Mouse (Mus musculus): ENCODE data around the gene Agpat4.

Agpat4 gene

DNA sequence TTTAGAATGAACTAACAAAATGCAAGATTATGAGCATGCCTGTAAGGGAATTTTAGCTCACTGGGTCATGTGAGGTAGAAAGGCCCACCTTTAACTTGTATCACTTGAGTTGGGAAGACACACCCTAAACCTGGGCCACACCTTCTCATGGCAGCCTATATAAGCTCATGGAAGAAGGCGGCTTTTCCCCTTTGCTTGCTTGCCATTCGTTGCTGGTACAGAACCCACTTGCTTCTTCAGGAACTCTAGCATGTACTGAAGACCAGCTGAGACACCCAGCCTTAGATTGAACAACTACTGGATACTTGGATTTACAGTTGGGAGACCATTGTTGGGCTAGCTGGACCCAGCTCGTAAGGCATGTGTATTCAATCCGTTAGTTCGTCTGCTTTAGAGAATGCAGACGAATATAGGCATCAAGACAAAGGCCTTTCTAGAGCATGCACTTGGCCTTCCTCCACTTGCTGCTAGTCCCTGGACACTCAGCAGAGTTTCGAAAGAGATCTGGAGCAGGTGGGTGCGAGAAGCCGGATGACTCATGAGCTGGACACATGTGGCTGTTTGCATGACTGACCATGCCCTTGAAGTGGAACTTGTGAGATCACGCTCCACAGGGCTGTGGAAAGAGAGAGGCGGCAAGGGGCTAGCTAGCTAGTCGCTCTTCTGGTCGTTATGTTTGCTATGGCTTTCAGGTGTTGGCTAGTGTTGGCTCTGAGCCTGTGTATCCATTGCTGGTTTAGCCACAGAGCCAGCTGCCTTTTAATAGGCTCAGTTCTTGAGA lies 42.7 kb downstream of the Agpat4 start:
- in situ Hi-C loops (cut with MboI), result no loop called here

DNA sequence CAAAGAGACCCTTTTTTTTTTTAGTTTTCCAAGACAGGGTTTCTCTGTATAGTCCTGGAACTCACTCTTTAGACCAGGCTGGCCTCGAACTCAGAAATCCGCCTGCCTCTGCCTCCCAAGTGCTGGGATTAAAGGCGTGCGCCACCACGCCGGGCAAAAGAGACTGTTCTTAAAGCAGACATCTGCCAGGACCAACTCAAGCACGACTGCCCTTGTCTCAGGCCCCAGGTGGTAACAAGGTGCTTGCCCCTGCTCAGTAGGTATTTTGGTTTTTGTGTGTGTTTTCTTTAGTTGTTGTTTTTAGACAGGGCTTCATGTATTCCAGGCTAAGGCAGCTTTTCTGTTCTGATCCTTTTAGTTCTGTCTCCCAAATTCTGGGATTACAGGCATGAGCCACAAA lies 43.4 kb downstream of the Agpat4 start:
- in situ Hi-C loops (cut with MboI), result no loop called here

GRCm38 (mm10) chr17:12162824-12163223 lies 44.3 kb downstream of the Agpat4 start:
- in situ Hi-C loops (cut with MboI), result no loop called here

DNA sequence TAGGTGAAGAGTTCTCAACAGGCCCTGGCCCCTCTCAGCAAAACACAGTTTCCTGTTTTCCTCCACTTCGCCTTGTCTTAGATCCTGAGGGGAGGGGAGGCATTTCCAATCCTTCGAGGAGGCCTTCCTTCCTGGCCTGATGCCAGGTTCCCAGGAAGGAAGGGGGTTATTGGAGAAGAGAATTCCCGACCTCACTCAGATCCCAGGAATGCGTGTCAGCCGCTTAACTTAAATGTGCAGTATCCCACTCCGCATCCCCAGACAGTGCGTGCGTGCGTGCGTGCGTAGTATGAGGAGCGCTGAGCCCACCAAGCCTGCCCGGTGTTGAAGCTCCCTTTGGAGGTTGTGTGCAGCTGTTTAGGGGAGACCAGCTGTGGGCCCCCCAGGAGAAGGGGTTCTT lies 44.9 kb downstream of the Agpat4 start:
- in situ Hi-C loops (cut with MboI), result no loop called here

DNA sequence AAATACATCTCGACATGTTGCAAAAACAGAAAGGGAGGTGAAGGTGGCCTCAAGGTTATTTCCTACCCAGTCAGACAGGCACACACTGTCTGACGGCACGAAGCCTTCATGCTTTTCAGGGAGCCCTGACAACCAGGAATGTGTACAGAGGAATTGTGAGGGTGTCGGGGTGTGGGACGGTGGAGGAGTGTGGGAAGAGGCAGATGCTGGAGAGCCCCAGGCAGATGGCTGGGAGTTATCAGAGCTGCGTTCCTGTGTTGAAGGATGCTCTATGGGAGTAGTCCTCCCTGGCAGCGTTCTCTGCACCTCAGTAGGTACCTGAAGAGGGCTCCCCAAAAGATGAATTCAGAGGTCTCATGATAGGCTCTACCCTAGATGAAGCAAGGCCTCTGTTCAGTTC lies 45.4 kb downstream of the Agpat4 start:
- in situ Hi-C loops (cut with MboI), result no loop called here

GRCm38 (mm10) chr17:12164507-12164906 lies 46.0 kb downstream of the Agpat4 start:
- in situ Hi-C loops (cut with MboI), result no loop called here

GRCm38 (mm10) chr17:12165009-12165695 lies 46.6 kb downstream of the Agpat4 start:
- in situ Hi-C loops (cut with MboI), result no loop called here

DNA sequence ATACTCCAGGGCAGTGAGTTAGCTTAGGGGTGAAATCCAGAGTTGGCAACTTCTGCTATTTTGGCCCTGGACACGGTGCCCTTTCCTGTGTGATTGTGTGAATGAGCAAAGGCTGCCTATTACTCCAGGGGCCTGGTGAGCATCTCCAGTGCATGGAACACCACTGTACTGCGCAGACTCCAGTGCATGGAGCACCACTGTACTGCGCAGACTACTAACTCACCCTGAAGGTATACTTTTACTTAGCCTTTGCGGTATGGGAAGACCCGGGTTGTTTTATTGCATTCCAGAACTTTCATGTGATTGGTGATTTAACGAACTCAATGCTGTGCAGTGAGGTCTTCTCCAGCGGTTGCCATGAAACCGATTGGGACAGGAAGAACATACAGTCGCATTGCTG lies 47.2 kb downstream of the Agpat4 start:
- in situ Hi-C loops (cut with MboI), result no loop called here

GRCm38 (mm10) chr17:12168536-12168935 lies 50.0 kb downstream of the Agpat4 start:
- in situ Hi-C loops (cut with MboI), result no loop called here

- in situ Hi-C loops (cut with MboI), result no loop called here
These were observed 50.9 kb downstream of the Agpat4 start for GRCm38 (mm10) chr17:12169326-12169836.

- in situ Hi-C loops (cut with MboI), result no loop called here
These were observed 52.4 kb downstream of the Agpat4 start for GRCm38 (mm10) chr17:12170791-12171497.

- in situ Hi-C loops (cut with MboI), result no loop called here
These were observed 53.2 kb downstream of the Agpat4 start for GRCm38 (mm10) chr17:12171666-12172065.

DNA sequence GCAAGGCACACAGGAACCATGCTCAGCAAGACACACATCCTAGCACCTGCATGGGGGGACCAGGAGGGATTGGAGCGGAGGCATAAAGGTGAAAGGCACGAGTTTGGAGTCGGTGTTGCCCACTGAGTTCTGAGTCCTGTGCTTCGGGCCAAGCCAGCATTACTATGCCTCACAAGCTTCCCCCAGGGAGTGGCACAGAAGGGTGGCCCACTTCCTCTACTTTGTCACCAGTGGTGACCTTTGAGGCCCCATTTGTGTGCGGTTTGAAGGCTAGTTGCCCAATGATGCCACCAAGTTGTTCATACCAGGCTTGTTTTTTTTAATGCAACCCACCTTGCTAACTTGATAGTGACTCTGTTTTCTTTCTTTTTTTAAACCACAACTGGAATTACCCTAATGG lies 55.7 kb downstream of the Agpat4 start:
- in situ Hi-C loops (cut with MboI), result no loop called here

- in situ Hi-C loops (cut with MboI), result no loop called here
These were observed 56.4 kb downstream of the Agpat4 start for GRCm38 (mm10) chr17:12174896-12175295.

GRCm38 (mm10) chr17:12175626-12176025 lies 57.1 kb downstream of the Agpat4 start:
- in situ Hi-C loops (cut with MboI), result no loop called here

GRCm38 (mm10) chr17:12179339-12179738 lies 60.8 kb downstream of the Agpat4 start:
- in situ Hi-C loops (cut with MboI), result no loop called here

GRCm38 (mm10) chr17:12179766-12180165 lies 61.3 kb downstream of the Agpat4 start:
- in situ Hi-C loops (cut with MboI), result no loop called here

DNA sequence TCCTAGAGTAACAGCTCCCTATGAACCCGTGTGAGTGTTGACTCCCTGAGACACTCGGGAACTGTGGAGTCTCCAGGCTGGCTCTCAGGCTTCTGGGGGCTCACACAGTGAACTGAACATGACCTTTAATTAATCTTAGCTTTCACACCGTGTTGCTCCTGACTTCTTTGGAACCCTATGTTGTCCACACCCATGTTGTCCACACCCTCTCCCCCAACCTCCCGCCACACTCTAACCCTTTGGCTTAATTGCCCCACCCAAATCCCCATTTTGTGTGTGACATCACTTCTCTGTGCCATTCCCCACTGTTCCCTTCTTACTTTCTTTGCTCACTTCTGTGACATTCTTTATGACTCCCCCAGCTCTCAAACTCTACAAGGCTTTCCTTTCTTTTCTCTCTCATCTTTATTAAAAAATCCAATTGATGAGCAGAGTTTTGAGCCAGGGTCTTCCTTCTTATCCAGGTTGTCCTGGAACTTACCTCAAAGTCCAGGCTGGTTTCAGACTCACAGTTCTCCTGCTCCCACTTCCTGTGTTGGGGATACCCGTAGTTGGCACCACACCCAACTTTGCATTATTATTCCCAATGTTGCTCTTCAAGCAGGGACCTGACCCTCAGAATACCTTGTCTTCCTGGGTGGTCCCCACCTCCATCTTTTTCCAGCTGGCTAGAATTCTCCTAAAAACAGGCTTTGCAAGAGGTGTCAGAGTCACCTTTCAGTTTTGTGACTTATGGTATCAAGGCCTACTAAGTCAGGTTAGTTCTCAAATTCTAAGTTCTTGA lies 64.4 kb downstream of the Agpat4 start:
- in situ Hi-C loops (cut with MboI), result no loop called here

- in situ Hi-C loops (cut with MboI), result no loop called here
These were observed 65.8 kb downstream of the Agpat4 start for GRCm38 (mm10) chr17:12184283-12184682.

- in situ Hi-C loops (cut with MboI), result no loop called here
These were observed 67.4 kb downstream of the Agpat4 start for GRCm38 (mm10) chr17:12185855-12186254.

- in situ Hi-C loops (cut with MboI), result no loop called here
These were observed 67.8 kb downstream of the Agpat4 start for GRCm38 (mm10) chr17:12186341-12186740.

GRCm38 (mm10) chr17:12187782-12188181 lies 69.3 kb downstream of the Agpat4 start:
- in situ Hi-C loops (cut with MboI), result no loop called here

Data from mature B cell (primary cell).